Mouse (Mus musculus): ENCODE data around the gene Siglec1. TPM values are rescaled to one million over a fixed set of nuclear protein-coding genes. Genes with fewer than 3 reads are reported as not detected.

Gene Siglec1
- polyA plus RNA-seq (2014; fragmentation: Illumina TruSeq; extraction: RNeasy Lipid Tissue Mini Kit (QIAGEN cat#74804); ENCODE audit: insufficient read depth, low read depth, low replicate concordance), result 1.8 TPM

GRCm38 (mm10) chr2:131086667-131087390 lies at the start of gene Siglec1:
TSS of gene Siglec1 (minus strand) at chr2:131086765.

GRCm38 (mm10) chr2:131132930-131133547 lies 46.5 kb upstream of the Siglec1 start, which contains the start of gene Gm11037:
TSS of gene Gm11037 (plus strand) at chr2:131133497.

GRCm38 (mm10) chr2:131127161-131127730 lies 40.7 kb upstream of the Siglec1 start, which contains the start of gene Hspa12b:
TSS of gene Hspa12b (plus strand) at chr2:131127280.

GRCm38 (mm10) chr2:131063404-131063864 lies 23.1 kb downstream of the Siglec1 start, which contains the start of gene Adam33:
TSS of gene Adam33 (minus strand) at chr2:131063814.

GRCm38 (mm10) chr2:131042988-131043387 lies 43.6 kb downstream of the Siglec1 start, which contains the start of gene Gfra4:
TSS of gene Gfra4 (minus strand) at chr2:131043088.

Other genes with a start within 250 kb of the Siglec1 start
- 10.3 TPM for gene 4930402H24Rik, start 180.4 kb downstream of the Siglec1 start, polyA plus RNA-seq (2014; fragmentation: Illumina TruSeq; extraction: RNeasy Lipid Tissue Mini Kit (QIAGEN cat#74804); ENCODE audit: insufficient read depth, low read depth, low replicate concordance)
- 6.7 TPM for gene Atrn, start 180.3 kb downstream of the Siglec1 start, polyA plus RNA-seq (2014; fragmentation: Illumina TruSeq; extraction: RNeasy Lipid Tissue Mini Kit (QIAGEN cat#74804); ENCODE audit: insufficient read depth, low read depth, low replicate concordance)
- gene Gfra4, start 43.7 kb downstream of the Siglec1 start, polyA plus RNA-seq (2014; fragmentation: Illumina TruSeq; extraction: RNeasy Lipid Tissue Mini Kit (QIAGEN cat#74804); ENCODE audit: insufficient read depth, low read depth, low replicate concordance), result 3.0 TPM
- 6.4 TPM for gene Adam33, start 23.0 kb downstream of the Siglec1 start, polyA plus RNA-seq (2014; fragmentation: Illumina TruSeq; extraction: RNeasy Lipid Tissue Mini Kit (QIAGEN cat#74804); ENCODE audit: insufficient read depth, low read depth, low replicate concordance)
- 23.7 TPM for gene Hspa12b, start 40.5 kb upstream of the Siglec1 start, polyA plus RNA-seq (2014; fragmentation: Illumina TruSeq; extraction: RNeasy Lipid Tissue Mini Kit (QIAGEN cat#74804); ENCODE audit: insufficient read depth, low read depth, low replicate concordance)
- gene Gm11037, start 46.7 kb upstream of the Siglec1 start, polyA plus RNA-seq (2014; fragmentation: Illumina TruSeq; extraction: RNeasy Lipid Tissue Mini Kit (QIAGEN cat#74804); ENCODE audit: insufficient read depth, low read depth, low replicate concordance), result not detected
- 16.9 TPM for gene 1700037H04Rik, start 73.3 kb upstream of the Siglec1 start, polyA plus RNA-seq (2014; fragmentation: Illumina TruSeq; extraction: RNeasy Lipid Tissue Mini Kit (QIAGEN cat#74804); ENCODE audit: insufficient read depth, low read depth, low replicate concordance)
- gene Cenpb, start 93.3 kb upstream of the Siglec1 start, polyA plus RNA-seq (2014; fragmentation: Illumina TruSeq; extraction: RNeasy Lipid Tissue Mini Kit (QIAGEN cat#74804); ENCODE audit: insufficient read depth, low read depth, low replicate concordance), result 80.9 TPM
- gene Cdc25b, start 100.2 kb upstream of the Siglec1 start, polyA plus RNA-seq (2014; fragmentation: Illumina TruSeq; extraction: RNeasy Lipid Tissue Mini Kit (QIAGEN cat#74804); ENCODE audit: insufficient read depth, low read depth, low replicate concordance), result 11.6 TPM
- 18.8 TPM for gene Spef1, start 100.5 kb upstream of the Siglec1 start, polyA plus RNA-seq (2014; fragmentation: Illumina TruSeq; extraction: RNeasy Lipid Tissue Mini Kit (QIAGEN cat#74804); ENCODE audit: insufficient read depth, low read depth, low replicate concordance)
- 12.5 TPM for gene Ap5s1, start 120.3 kb upstream of the Siglec1 start, polyA plus RNA-seq (2014; fragmentation: Illumina TruSeq; extraction: RNeasy Lipid Tissue Mini Kit (QIAGEN cat#74804); ENCODE audit: insufficient read depth, low read depth, low replicate concordance)
- 13.7 TPM for gene Mavs, start 147.3 kb upstream of the Siglec1 start, polyA plus RNA-seq (2014; fragmentation: Illumina TruSeq; extraction: RNeasy Lipid Tissue Mini Kit (QIAGEN cat#74804); ENCODE audit: insufficient read depth, low read depth, low replicate concordance)
- 22.1 TPM for gene Pank2, start 175.7 kb upstream of the Siglec1 start, polyA plus RNA-seq (2014; fragmentation: Illumina TruSeq; extraction: RNeasy Lipid Tissue Mini Kit (QIAGEN cat#74804); ENCODE audit: insufficient read depth, low read depth, low replicate concordance)